Mouse (Mus musculus) C3H10T1/2 (cell line): ENCODE measurements around the gene Vmn1r61. TPM values are rescaled to one million over a fixed set of nuclear protein-coding genes. Genes with fewer than 3 reads are reported as not detected.

Experiments used
- polyA plus RNA-seq, 2 experiments: library from polyadenylated mRNA; unstranded; fragments of >200 nt; fragmentation: generic; extraction: Trizol; gene quantifications; one replicate each; pipeline ENCODE4 v1.2.1; 2012; ENCODE audit warnings: missing spikeins in 2 of 2

The Vmn1r61 gene
- not detected for polyA plus RNA-seq

DNA sequence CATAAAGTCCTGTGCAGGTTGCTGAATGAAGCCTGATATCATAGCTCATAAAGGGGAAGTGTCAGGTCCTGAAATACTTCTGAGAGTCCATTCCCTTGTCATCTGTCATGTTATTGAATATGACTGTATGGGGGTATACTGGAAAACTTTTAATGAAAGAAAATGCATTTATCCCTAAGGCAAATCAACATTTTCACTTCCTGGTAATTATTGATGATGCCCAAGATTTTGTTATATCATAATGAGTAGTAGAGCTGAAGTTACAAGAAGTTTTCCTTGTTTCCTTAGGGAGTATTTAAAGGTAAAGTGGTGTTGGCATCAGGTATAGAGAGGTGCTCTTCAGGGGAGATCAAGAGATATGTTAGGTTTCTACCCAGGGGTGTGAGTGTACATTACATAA lies at the start of gene Vmn1r61:
Gene Vmn1r61, minus strand, starts transcription at position 101 of the 400 bp plus-strand sequence.

Other genes starting within 250 kb of the Vmn1r61 start
- gene Vmn1r58, start 199.9 kb downstream of the Vmn1r61 start, polyA plus RNA-seq = not detected
- gene Vmn1r59, start 156.5 kb downstream of the Vmn1r61 start, polyA plus RNA-seq = not detected
- gene Vmn2r28, start 119.3 kb downstream of the Vmn1r61 start, polyA plus RNA-seq = not detected
- not detected for gene Vmn1r60, start 66.0 kb downstream of the Vmn1r61 start, polyA plus RNA-seq
- gene Vmn1r62, start 60.3 kb upstream of the Vmn1r61 start, polyA plus RNA-seq = not detected
- not detected for gene Vmn1r63, start 192.2 kb upstream of the Vmn1r61 start, polyA plus RNA-seq